In genomic region chr12:50352404-50352803, GRCm38 (mm10) we compare ENCODE assay signal across 8 mouse cellular contexts.
DNase-seq lines count a peak whose midpoint lies in the region; ATAC-seq lines count a peak whose summit lies in the region.

No protein-coding gene starts in this region.

- DNase-seq in heart, adult 11 months, result peak; percentile 78
- no peak for DNase-seq in heart, postnatal 25 days (ENCODE audit: low spot score)
- DNase-seq in brain, embryonic 18.5 days (ENCODE audit: low read depth, low spot score), result peak; percentile 26
- peak; percentile 45 to 60 for DNase-seq in left cerebral cortex, postnatal 14 days (ENCODE audit: low spot score in 2 of 2)
- DNase-seq in right cerebral cortex, adult 2 months (ENCODE audit: low spot score in 2 of 2), result peak; percentile 56 to 60
- DNase-seq in urinary bladder, postnatal 25 days (ENCODE audit: low spot score), result no peak
- no peak for DNase-seq in ovary, adult 18-20 months (ENCODE audit: low spot score)

- ATAC-seq in heart, embryonic 15.5 days (replicated peaks; ENCODE audit: insufficient number of reproducible peaks, insufficient read depth, low FRiP score, low read depth), result peak; percentile 88

- intact Hi-C loops in heart, postnatal 25 days (cut with DNase I), result no loop called here
- intact Hi-C loops in left cerebral cortex, postnatal 14 days (cut with DNase I), result no loop called here

- no peak overlapping the region for H3K9ac ChIP-seq in heart, embryonic 15.5 days

- no peaks in the 10 kb centered on the region for H3K9me3 ChIP-seq in heart, embryonic 15.5 days (replicated peaks)

- 0 out of 2 replicates have a peak, but pooled peaks cover 3% of the 10 kb centered on the region for H3K4me1 ChIP-seq in heart, embryonic 15.5 days (replicated peaks)

- WGBS in heart, embryonic 15.5 days, result 31% methylated on average over 11 of the region's 11 CpGs

- no peaks in the 10 kb centered on the region for H3K36me3 ChIP-seq in heart, embryonic 15.5 days

- H3K27ac ChIP-seq in heart, embryonic 15.5 days, result peak overlapping the region; percentile 35; the same call in 1 of the 2 replicates

- no peaks in the 10 kb centered on the region for H3K27me3 ChIP-seq in heart, embryonic 15.5 days

- peak overlapping the region; percentile 31 for H3K4me2 ChIP-seq in heart, embryonic 15.5 days

- H3K4me3 ChIP-seq in heart, embryonic 15.5 days, result no peak overlapping the region

Comparison
In these comparisons a context has a peak if more than half of its experiments do, and no peak if none do; other contexts are left out.
1. DNase-seq: peak in heart, adult 11 months (single experiment), brain, embryonic 18.5 days (single experiment), left cerebral cortex, postnatal 14 days (2 of 2) and right cerebral cortex, adult 2 months (2 of 2); none in heart, postnatal 25 days (single experiment), urinary bladder, postnatal 25 days (single experiment) and ovary, adult 18-20 months (single experiment).